Mouse (Mus musculus): Measurements from ENCODE around the gene Was. TPM values are rescaled to one million over a fixed set of nuclear protein-coding genes. Genes with fewer than 3 reads are reported as not detected.

The Was gene
- 0.42 and 0.48 TPM in 2 replicates for polyA plus RNA-seq (2014; fragmentation: Nextera tagmentation; extraction: Ambion mirVana)

GRCm38 (mm10) chrX:8090346-8090953, at the start of gene Was:
TSS of gene Was (minus strand) at chrX:8090498.
- no peak within 1 kb of the TSS for H3K4me2 ChIP-seq (ENCODE audit: low read depth, low read length)
- H3K4me1 ChIP-seq (ENCODE audit: control insufficient read depth, insufficient read depth, low read length): no peaks in the 10 kb centered on the region
- H3K36me3 ChIP-seq (replicated peaks; ENCODE audit: control insufficient read depth, insufficient read depth, low read depth, low read length): no peaks in the 10 kb centered on the region
- WGBS: 87% methylated on average over 14 of the region's 14 CpGs
- H3K27me3 ChIP-seq (ENCODE audit: control insufficient read depth, insufficient read depth, low read length): no peaks in the 10 kb centered on the region
- H3K4me3 ChIP-seq (ENCODE audit: low read depth, low read length): no peak within 1 kb of the TSS
- no peak within 1 kb of the TSS for H3K9ac ChIP-seq (replicated peaks; ENCODE audit: low read length)
- ATAC-seq (replicated peaks; ENCODE audit: insufficient number of reproducible peaks, low FRiP score, low TSS enrichment, low read depth): no peak
- no peaks in the 10 kb centered on the region for H3K9me3 ChIP-seq (replicated peaks; ENCODE audit: control insufficient read depth, low read length)
- no peak within 1 kb of the TSS for H3K27ac ChIP-seq (replicated peaks; ENCODE audit: low read depth, low read length)
- no peak for DNase-seq (ENCODE audit: low spot score)

- Histone ChIP-seq H3K9ac (replicated peaks; ENCODE audit: low read length) (no peak overlapping the region), H3K9me3 (replicated peaks; ENCODE audit: control insufficient read depth, low read length) (no peaks in the 10 kb centered on the region), H3K36me3 (replicated peaks; ENCODE audit: control insufficient read depth, insufficient read depth, low read depth, low read length) (peaks cover 3% of the 10 kb centered on the region; the same call in 1 of the 2 replicates), H3K27me3 (ENCODE audit: control insufficient read depth, insufficient read depth, low read length) (no peaks in the 10 kb centered on the region), H3K4me2 (ENCODE audit: low read depth, low read length) (no peak overlapping the region), H3K4me1 (ENCODE audit: control insufficient read depth, insufficient read depth, low read length) (no peaks in the 10 kb centered on the region), H3K27ac (replicated peaks; ENCODE audit: low read depth, low read length) (no peak overlapping the region), H3K4me3 (ENCODE audit: low read depth, low read length) (no peak overlapping the region)
- ATAC-seq (replicated peaks; ENCODE audit: insufficient number of reproducible peaks, low FRiP score, low TSS enrichment, low read depth) (no peak), DNase-seq (ENCODE audit: low spot score) (no peak)
- whole genome bisulfite sequencing: 68% methylated on average over 1 of the region's 1 CpGs
Measured at GRCm38 (mm10) chrX:8139480-8139879, 49.2 kb upstream of the Was start.

- Histone ChIP-seq H3K4me1 (ENCODE audit: control insufficient read depth, insufficient read depth, low read length) (no peaks in the 10 kb centered on the region), H3K27me3 (ENCODE audit: control insufficient read depth, insufficient read depth, low read length) (no peaks in the 10 kb centered on the region), H3K4me3 (ENCODE audit: low read depth, low read length) (no peak overlapping the region), H3K4me2 (ENCODE audit: low read depth, low read length) (no peak overlapping the region), H3K27ac (replicated peaks; ENCODE audit: low read depth, low read length) (no peak overlapping the region), H3K9me3 (replicated peaks; ENCODE audit: control insufficient read depth, low read length) (no peaks in the 10 kb centered on the region), H3K9ac (replicated peaks; ENCODE audit: low read length) (no peak overlapping the region), H3K36me3 (replicated peaks; ENCODE audit: control insufficient read depth, insufficient read depth, low read depth, low read length) (no peaks in the 10 kb centered on the region)
- WGBS: 48% methylated on average over 2 of the region's 2 CpGs
- DNase-seq (ENCODE audit: low spot score) (no peak), ATAC-seq (replicated peaks; ENCODE audit: insufficient number of reproducible peaks, low FRiP score, low TSS enrichment, low read depth) (no peak)
Measured at GRCm38 (mm10) chrX:8135886-8136285, 45.6 kb upstream of the Was start.

GRCm38 (mm10) chrX:8132017-8132976, 42.0 kb upstream of the Was start, which contains the start of gene Wdr13:
TSS of gene Wdr13 (minus strand) at chrX:8132892.
- H3K27me3 ChIP-seq (ENCODE audit: control insufficient read depth, insufficient read depth, low read length): no peaks in the 10 kb centered on the region
- no peaks in the 10 kb centered on the region for H3K36me3 ChIP-seq (replicated peaks; ENCODE audit: control insufficient read depth, insufficient read depth, low read depth, low read length)
- H3K4me1 ChIP-seq (ENCODE audit: control insufficient read depth, insufficient read depth, low read length): no peaks in the 10 kb centered on the region
- WGBS: 18% methylated on average over 32 of the region's 40 CpGs
- H3K4me3 ChIP-seq (ENCODE audit: low read depth, low read length): peak within 1 kb of the TSS; percentile 48
- peak within 1 kb of the TSS; percentile 52 for H3K4me2 ChIP-seq (ENCODE audit: low read depth, low read length)
- H3K9ac ChIP-seq (replicated peaks; ENCODE audit: low read length): peak within 1 kb of the TSS; percentile 54
- DNase-seq (ENCODE audit: low spot score) (peak; percentile 86), ATAC-seq (replicated peaks; ENCODE audit: insufficient number of reproducible peaks, low FRiP score, low TSS enrichment, low read depth) (peak; percentile 77)
- H3K27ac ChIP-seq (replicated peaks; ENCODE audit: low read depth, low read length): peak within 1 kb of the TSS; percentile 78
- no peaks in the 10 kb centered on the region for H3K9me3 ChIP-seq (replicated peaks; ENCODE audit: control insufficient read depth, low read length)

- no peak for ATAC-seq (replicated peaks; ENCODE audit: insufficient number of reproducible peaks, low FRiP score, low TSS enrichment, low read depth)
Measured at GRCm38 (mm10) chrX:8131393-8131792, 41.1 kb upstream of the Was start.

GRCm38 (mm10) chrX:8125235-8125634, 34.9 kb upstream of the Was start:
- no peak overlapping the region for H3K4me3 ChIP-seq (ENCODE audit: low read depth, low read length)
- H3K9me3 ChIP-seq (replicated peaks; ENCODE audit: control insufficient read depth, low read length): no peaks in the 10 kb centered on the region
- H3K4me1 ChIP-seq (ENCODE audit: control insufficient read depth, insufficient read depth, low read length): no peaks in the 10 kb centered on the region
- no peak overlapping the region for H3K4me2 ChIP-seq (ENCODE audit: low read depth, low read length)
- H3K27ac ChIP-seq (replicated peaks; ENCODE audit: low read depth, low read length): no peak overlapping the region
- 80% methylated on average over 7 of the region's 7 CpGs for WGBS
- no peaks in the 10 kb centered on the region for H3K36me3 ChIP-seq (replicated peaks; ENCODE audit: control insufficient read depth, insufficient read depth, low read depth, low read length)
- H3K27me3 ChIP-seq (ENCODE audit: control insufficient read depth, insufficient read depth, low read length): no peaks in the 10 kb centered on the region
- no peak for DNase-seq (ENCODE audit: low spot score)
- ATAC-seq (replicated peaks; ENCODE audit: insufficient number of reproducible peaks, low FRiP score, low TSS enrichment, low read depth): no peak
- H3K9ac ChIP-seq (replicated peaks; ENCODE audit: low read length): no peak overlapping the region

More at GRCm38 (mm10) chrX:8131393-8131792, 41.1 kb upstream of the Was start:
- no peaks in the 10 kb centered on the region for H3K9me3 ChIP-seq (replicated peaks; ENCODE audit: control insufficient read depth, low read length)
- 92% methylated on average over 17 of the region's 17 CpGs for WGBS
- no peak for DNase-seq (ENCODE audit: low spot score)
- H3K4me3 ChIP-seq (ENCODE audit: low read depth, low read length): no peak overlapping the region
- H3K9ac ChIP-seq (replicated peaks; ENCODE audit: low read length): no peak overlapping the region
- no peaks in the 10 kb centered on the region for H3K27me3 ChIP-seq (ENCODE audit: control insufficient read depth, insufficient read depth, low read length)
- H3K27ac ChIP-seq (replicated peaks; ENCODE audit: low read depth, low read length): no peak overlapping the region
- peak overlapping the region; percentile 52; the same call in 1 of the 2 replicates for H3K4me2 ChIP-seq (ENCODE audit: low read depth, low read length)
- no peaks in the 10 kb centered on the region for H3K4me1 ChIP-seq (ENCODE audit: control insufficient read depth, insufficient read depth, low read length)
- no peaks in the 10 kb centered on the region for H3K36me3 ChIP-seq (replicated peaks; ENCODE audit: control insufficient read depth, insufficient read depth, low read depth, low read length)

DNA sequence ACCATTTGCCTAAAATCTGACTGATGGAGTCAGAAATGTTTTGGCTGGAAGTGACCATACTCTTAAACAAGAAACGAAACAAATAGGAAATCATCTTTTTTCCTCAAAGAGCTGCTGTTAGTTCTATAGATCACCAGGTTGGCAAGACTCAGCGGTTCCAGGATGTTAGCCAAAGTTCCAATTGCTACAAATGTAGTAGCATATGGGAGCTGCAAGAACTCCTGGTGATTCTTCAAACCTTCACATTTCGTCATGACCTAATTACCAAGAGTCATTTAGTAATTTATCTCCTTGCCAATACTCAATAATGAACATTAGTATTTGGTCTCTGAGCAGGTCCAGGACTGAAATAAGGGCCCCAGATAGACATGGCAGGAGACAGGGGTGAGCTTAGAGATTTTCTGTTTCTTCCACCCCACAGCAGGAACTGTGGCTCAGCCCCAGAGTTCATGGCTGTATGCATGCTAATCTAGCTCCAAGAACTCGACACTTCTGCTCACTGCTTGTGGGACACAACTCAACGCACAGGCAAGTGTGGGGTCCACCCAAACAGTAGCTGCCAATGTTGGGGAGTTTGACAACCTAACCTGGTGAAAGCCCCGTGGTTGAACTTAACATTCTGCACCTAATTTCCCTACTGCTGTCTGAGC, 33.6 kb upstream of the Was start:
- H3K4me3 ChIP-seq (ENCODE audit: low read depth, low read length): no peak overlapping the region
- H3K4me2 ChIP-seq (ENCODE audit: low read depth, low read length): no peak overlapping the region
- DNase-seq (ENCODE audit: low spot score) (no peak), ATAC-seq (replicated peaks; ENCODE audit: insufficient number of reproducible peaks, low FRiP score, low TSS enrichment, low read depth) (no peak)
- no peaks in the 10 kb centered on the region for H3K36me3 ChIP-seq (replicated peaks; ENCODE audit: control insufficient read depth, insufficient read depth, low read depth, low read length)
- no peaks in the 10 kb centered on the region for H3K9me3 ChIP-seq (replicated peaks; ENCODE audit: control insufficient read depth, low read length)
- no peaks in the 10 kb centered on the region for H3K27me3 ChIP-seq (ENCODE audit: control insufficient read depth, insufficient read depth, low read length)
- H3K4me1 ChIP-seq (ENCODE audit: control insufficient read depth, insufficient read depth, low read length): no peaks in the 10 kb centered on the region
- WGBS: 81% methylated on average over 6 of the region's 6 CpGs
- no peak overlapping the region for H3K9ac ChIP-seq (replicated peaks; ENCODE audit: low read length)
- H3K27ac ChIP-seq (replicated peaks; ENCODE audit: low read depth, low read length): no peak overlapping the region

All from embryonic facial prominence, embryonic 11.5 days (tissue).